Mouse (Mus musculus) lung, postnatal 0 days (tissue): ENCODE results near the gene Poc1a. TPM values are rescaled to one million over a fixed set of nuclear protein-coding genes. Genes with fewer than 3 reads are reported as not detected.

Experiments used
- ATAC-seq: fragments of 200-750 bp; cut with Nextera tagmentation; 2 replicates; pipeline ENCODE4 v1.8.0; 2017; ENCODE audit warnings: moderate library complexity
- DNase-seq: peaks from one replicate; pipeline ENCODE4 v3.0.0-alpha.2; 2016; ENCODE audit warnings: low spot score
- H3K27ac ChIP-seq: fragments of 300-500 bp; sonication (generic); 2 replicates; pipeline ENCODE4 v1.5.1; 2014; ENCODE audit warnings: antibody characterized with exemption, mild to moderate bottlenecking, low read length, mixed read lengths
- H3K27me3 ChIP-seq: fragments of 300-500 bp; sonication (generic); replicated peaks from 2 replicates; pipeline ENCODE4 v1.6.1; 2014; ENCODE audit warnings: low read length, mixed read lengths; ENCODE audit not compliant: insufficient read depth
- H3K36me3 ChIP-seq: fragments of 300-500 bp; sonication (generic); 2 replicates; pipeline ENCODE4 v1.6.1; 2014; ENCODE audit warnings: low read length, mixed read lengths; ENCODE audit not compliant: insufficient read depth
- H3K4me1 ChIP-seq: fragments of 300-500 bp; sonication (generic); 2 replicates; pipeline ENCODE4 v1.6.1; 2014; ENCODE audit warnings: antibody characterized with exemption, low read depth, low read length, mixed read lengths; ENCODE audit not compliant: insufficient read depth
- H3K4me2 ChIP-seq: fragments of 300-500 bp; sonication (generic); replicated peaks from 2 replicates; pipeline ENCODE4 v1.6.1; 2014; ENCODE audit warnings: low read depth, mild to moderate bottlenecking, low read length, moderate library complexity, mixed read lengths
- H3K4me3 ChIP-seq: fragments of 300-500 bp; sonication (generic); 2 replicates; pipeline ENCODE4 v1.5.1; 2014; ENCODE audit warnings: low read depth, low read length
- H3K9ac ChIP-seq: fragments of 300-500 bp; sonication (generic); replicated peaks from 2 replicates; pipeline ENCODE4 v1.6.1; 2014; ENCODE audit warnings: low read depth, mild to moderate bottlenecking
- H3K9me3 ChIP-seq: fragments of 300-500 bp; sonication (generic); 2 replicates; pipeline ENCODE4 v1.6.1; 2016; ENCODE audit warnings: low read length, mixed read lengths
- CTCF ChIP-seq: IDR thresholded peaks from 2 replicates; pipeline ENCODE4 v1.5.1; 2016; ENCODE audit warnings: antibody characterized with exemption, mild to moderate bottlenecking
- EP300 ChIP-seq: IDR thresholded peaks from 2 replicates; pipeline ENCODE4 v1.6.1; 2016; ENCODE audit warnings: antibody characterized with exemption, mild to moderate bottlenecking, control low read depth
- WGBS: fragments of 180-500 bp; shearing (Covaris S2); extraction: QIAGEN DNeasy Blood & Tissue Kit; methylation state at CpG from one replicate; pipeline ENCODE4 v1.1.7; 2014; 5-methylcytosine and 5-hydroxymethylcytosine counted together
- polyA plus RNA-seq: library from polyadenylated mRNA; unstranded; fragments of >200 nt; fragmentation: Nextera tagmentation; extraction: Ambion mirVana; gene quantifications from 2 replicates; pipeline ENCODE4 v1.2.1, GENCODE M21; 2015

Poc1a gene
- polyA plus RNA-seq, 1 experiment from 2014 or later: 9.9 TPM

DNA sequence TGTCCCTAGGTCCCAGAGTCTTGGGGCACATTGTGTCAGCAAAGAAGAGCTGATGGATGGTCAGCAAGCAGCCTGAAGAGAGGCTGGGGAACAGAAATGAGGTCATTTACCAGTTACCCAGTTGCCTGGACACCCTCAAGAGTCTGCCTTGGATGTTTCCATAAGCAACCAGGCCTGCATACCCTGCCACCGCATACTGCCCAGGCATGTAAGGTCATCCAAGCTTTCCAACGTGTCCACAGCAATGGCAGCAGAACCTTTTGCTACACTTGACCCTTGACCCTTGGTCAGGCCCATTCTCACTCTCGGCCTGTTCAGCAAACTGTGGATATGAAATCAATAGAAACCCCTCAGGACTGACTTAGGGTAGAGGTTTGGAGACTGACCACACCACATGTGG, 19.4 kb upstream of the Poc1a start:
- ATAC-seq: no peak
- Histone ChIP-seq H3K9ac (no peak overlapping the region), H3K36me3 (no peaks in the 10 kb centered on the region), H3K4me3 (no peak overlapping the region), H3K9me3 (no peaks in the 10 kb centered on the region), H3K4me2 (no peak overlapping the region), H3K27me3 (no peaks in the 10 kb centered on the region), H3K4me1 (peaks cover 10% of the 10 kb centered on the region; the same call in 1 of the 2 replicates), H3K27ac (no peak overlapping the region)
- TF ChIP-seq EP300 (no peak), CTCF (no peak)
- WGBS: 77% methylated on average over 3 of the region's 3 CpGs
- DNase-seq: no peak

DNA sequence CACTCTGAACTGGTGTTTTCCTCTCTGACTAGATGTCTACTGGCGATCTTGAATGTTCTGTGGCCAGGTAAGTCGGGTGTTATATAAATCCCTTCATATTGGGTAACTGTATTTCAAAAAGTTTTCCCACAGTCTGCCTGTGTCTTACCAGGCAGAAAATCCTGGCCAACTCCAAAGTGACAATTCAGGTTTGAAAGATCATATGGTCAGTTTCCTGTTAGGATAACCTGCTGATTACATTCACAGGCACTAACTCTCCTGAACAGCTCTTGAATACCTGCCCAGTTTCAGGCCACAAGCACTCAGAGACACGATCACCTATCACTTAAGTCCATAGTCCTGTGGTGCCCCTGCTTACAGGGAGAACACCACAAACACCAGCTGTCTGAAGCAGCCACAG, 18.8 kb upstream of the Poc1a start:
- Histone ChIP-seq H3K4me3 (no peak overlapping the region), H3K27ac (no peak overlapping the region), H3K4me2 (no peak overlapping the region), H3K27me3 (no peaks in the 10 kb centered on the region), H3K9ac (no peak overlapping the region), H3K9me3 (no peaks in the 10 kb centered on the region), H3K36me3 (no peaks in the 10 kb centered on the region), H3K4me1 (peaks cover 10% of the 10 kb centered on the region; the same call in 1 of the 2 replicates)
- ATAC-seq (no peak), DNase-seq (no peak)
- 58% methylated on average over 3 of the region's 3 CpGs for WGBS
- TF ChIP-seq EP300: no peak
- TF ChIP-seq CTCF: no peak

DNA sequence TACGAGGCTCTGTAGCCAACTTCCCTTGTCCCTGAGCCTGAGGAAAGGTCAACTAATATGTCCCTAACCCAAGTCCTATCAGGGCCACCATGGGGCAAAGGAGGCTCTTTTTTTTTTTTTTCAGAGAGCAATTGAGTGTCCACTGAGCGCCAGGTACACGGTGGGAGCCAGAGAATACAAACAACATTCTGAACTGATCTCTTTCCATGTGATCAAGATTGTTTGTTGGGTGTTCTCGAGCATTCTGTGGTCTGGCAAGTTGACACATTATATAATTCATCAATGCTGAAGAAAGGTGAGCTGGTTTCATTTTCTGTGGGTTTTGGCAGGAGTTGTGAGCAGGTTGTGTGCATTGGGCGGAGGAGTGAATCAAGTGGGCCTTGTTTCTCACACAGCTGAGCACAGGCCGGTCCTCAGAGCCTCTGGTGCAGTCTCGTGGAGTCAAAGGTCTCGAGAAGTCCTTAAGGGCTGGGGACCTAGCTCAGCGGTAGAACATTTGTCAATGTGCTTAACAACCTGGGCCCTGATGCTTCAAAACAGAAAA, 17.4 kb upstream of the Poc1a start:
- TF ChIP-seq EP300: 0 out of 2 replicates have a peak, but pooled peaks have one; percentile 26
- TF ChIP-seq CTCF: no peak
- Histone ChIP-seq H3K27me3 (no peaks in the 10 kb centered on the region), H3K36me3 (no peaks in the 10 kb centered on the region), H3K27ac (peak overlapping the region; percentile 39; the same call in 1 of the 2 replicates), H3K9me3 (no peaks in the 10 kb centered on the region), H3K4me3 (no peak overlapping the region), H3K4me1 (peaks cover 10% of the 10 kb centered on the region; the same call in 1 of the 2 replicates), H3K9ac (no peak overlapping the region), H3K4me2 (no peak overlapping the region)
- WGBS: 55% methylated on average over 9 of the region's 9 CpGs
- DNase-seq: peak; percentile 76
- peak; percentile 69 for ATAC-seq

DNA sequence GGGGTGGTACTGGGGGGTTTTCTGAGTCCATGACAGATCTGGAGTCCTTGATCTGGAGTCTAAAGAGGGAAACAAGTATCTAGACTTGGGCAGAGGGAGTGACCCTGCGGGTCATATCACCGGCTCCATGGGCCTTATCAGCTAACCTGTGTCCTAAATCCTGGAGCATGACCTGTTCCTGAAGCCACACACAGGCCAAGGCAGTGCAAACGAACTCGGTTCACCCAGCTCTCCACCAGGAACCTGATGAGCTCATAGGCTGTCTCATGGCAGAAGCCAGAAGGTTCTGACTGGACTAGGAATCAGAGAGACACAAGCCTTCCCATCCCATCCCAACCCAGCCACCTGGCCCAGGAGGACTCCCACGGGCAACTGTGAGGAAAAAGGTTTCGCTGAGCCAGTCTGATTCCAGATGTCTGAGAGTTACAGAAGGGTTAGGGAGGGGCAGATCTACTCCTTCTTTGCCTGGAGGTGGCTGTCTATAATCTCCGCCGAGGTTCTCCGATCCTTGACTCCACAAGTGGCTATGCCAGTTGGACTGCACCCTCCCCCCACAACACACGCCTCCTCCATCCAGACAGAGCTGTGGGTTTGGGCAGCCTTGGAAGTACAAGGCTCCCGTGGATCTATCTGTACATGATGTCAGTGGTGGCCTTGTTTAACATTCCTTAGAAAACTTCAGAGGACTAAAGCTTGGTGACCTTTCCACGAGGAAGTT, 15.3 kb upstream of the Poc1a start:
- peak; percentile 64 for DNase-seq
- WGBS: 53% methylated on average over 12 of the region's 12 CpGs
- H3K27me3 ChIP-seq: no peaks in the 10 kb centered on the region
- H3K4me2 ChIP-seq: no peak overlapping the region
- H3K36me3 ChIP-seq: no peaks in the 10 kb centered on the region
- H3K27ac ChIP-seq: peak overlapping the region; percentile 43; the same call in 1 of the 2 replicates
- TF ChIP-seq CTCF: no peak
- TF ChIP-seq EP300: no peak
- H3K9ac ChIP-seq: no peak overlapping the region
- no peaks in the 10 kb centered on the region for H3K9me3 ChIP-seq
- peaks cover 6% of the 10 kb centered on the region; the same call in 1 of the 2 replicates for H3K4me1 ChIP-seq
- ATAC-seq: peak; percentile 66
- H3K4me3 ChIP-seq: no peak overlapping the region

DNA sequence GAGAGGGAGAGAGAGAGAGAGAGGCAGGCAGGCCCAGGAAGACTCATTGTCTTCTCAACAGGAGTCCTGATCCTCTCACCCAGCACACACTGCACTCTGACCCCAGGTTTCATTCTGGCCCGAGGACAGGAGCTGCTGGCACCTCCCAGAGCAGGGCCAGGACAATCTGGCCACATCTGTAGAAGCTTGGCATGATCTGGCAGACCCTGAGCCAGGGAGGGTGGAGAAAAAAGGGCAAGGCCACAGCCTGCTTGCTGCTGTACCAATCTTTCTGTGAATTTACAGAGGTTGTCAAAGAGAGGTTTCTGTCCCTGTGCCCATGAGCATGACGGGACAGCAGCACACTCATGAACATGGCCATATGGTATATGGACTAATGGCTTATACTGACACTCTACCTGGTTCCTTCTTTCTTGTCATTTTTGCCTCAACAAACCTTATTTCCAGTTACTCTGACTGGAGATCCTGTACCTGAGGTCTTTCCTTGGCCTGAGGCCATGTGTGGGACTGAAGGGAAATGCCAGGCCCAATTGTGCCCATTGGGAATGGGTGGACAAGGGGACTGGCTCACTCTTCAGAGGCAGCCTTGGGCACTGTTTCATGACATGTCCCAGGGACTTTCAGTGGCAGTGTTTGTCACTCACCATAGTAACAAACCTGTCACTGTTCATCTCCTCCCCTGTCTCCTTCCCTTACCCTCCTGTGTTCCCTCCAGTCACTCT, 13.8 kb upstream of the Poc1a start:
- WGBS: 64% methylated on average over 2 of the region's 2 CpGs

DNA sequence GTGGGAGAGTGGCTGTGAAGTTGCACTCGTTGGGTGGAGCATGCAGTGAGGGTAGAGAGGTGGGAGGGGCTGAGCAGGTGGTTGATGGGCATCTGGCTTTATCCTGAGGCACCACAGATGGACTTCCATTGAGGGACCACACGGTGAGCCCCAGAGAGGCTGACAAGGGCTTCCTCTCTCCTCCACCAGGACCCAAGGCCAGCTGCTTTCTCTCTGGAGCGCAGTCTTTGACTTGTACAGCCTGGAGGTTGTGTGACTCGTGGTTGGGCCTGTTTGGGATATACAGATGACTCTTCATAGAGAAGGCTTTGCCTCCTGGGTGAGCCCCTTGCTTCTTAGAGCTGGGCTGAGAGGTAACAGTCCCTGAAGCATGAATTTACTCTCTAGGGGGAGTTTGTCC, 12.4 kb upstream of the Poc1a start:
- Histone ChIP-seq H3K27me3 (no peaks in the 10 kb centered on the region), H3K4me3 (no peak overlapping the region), H3K4me2 (no peak overlapping the region), H3K36me3 (no peaks in the 10 kb centered on the region), H3K4me1 (peaks cover 6% of the 10 kb centered on the region; the same call in 1 of the 2 replicates), H3K9me3 (no peaks in the 10 kb centered on the region), H3K9ac (no peak overlapping the region), H3K27ac (no peak overlapping the region)
- ATAC-seq (no peak), DNase-seq (no peak)
- TF ChIP-seq CTCF (no peak), EP300 (no peak)
- 49% methylated on average over 4 of the region's 4 CpGs for WGBS

More for the DNA sequence above, 13.8 kb upstream of the Poc1a start:
- peaks cover 6% of the 10 kb centered on the region; the same call in 1 of the 2 replicates for H3K4me1 ChIP-seq
- H3K9ac ChIP-seq: no peak overlapping the region
- ATAC-seq: no peak
- no peaks in the 10 kb centered on the region for H3K27me3 ChIP-seq
- TF ChIP-seq CTCF (no peak), EP300 (no peak)
- no peak for DNase-seq
- no peak overlapping the region for H3K27ac ChIP-seq
- no peak overlapping the region for H3K4me2 ChIP-seq
- H3K4me3 ChIP-seq: no peak overlapping the region
- no peaks in the 10 kb centered on the region for H3K36me3 ChIP-seq
- no peaks in the 10 kb centered on the region for H3K9me3 ChIP-seq
